Mouse (Mus musculus): ENCODE results near the gene Alpl.

Gene Alpl

DNA sequence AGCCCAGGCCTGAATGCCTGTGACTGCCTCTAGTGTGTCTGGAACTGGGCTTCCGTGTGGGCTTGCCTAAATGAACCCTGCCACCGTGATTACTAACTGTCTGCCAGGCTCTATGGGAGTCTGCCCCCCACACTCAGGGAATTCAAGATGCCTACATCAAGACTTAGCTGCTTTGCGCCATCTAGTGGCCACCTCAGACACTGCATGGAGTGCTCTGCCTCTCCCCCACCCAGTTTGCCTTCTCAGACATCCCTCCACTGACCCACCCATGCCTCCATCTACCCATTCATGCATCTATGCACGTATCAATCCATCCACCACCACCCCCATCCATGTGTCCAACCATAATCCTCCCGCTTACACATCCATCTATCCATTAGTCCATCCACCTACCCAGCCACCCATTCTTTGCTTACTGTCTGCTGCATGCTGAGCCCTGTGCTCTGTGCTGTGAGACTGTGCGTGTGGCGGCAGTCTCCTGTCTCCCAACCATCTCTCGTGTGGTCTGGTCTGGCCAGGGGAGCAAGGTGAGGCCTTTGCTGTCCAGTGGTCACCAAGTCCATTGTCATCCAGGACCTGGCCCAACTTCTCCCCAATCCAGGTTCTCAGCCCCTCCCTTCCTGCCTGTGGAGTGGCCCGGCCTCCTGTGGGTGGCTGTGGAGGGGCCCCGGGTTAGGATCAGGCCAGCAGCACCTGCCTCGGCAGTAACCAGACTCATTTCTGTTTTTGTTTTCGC, 73.3 kb downstream of the Alpl start:
- DNase-seq (ENCODE audit: inconsistent age in 2 of 2, low spot score in 1 of 2): peak; percentile 77 to 91

DNA sequence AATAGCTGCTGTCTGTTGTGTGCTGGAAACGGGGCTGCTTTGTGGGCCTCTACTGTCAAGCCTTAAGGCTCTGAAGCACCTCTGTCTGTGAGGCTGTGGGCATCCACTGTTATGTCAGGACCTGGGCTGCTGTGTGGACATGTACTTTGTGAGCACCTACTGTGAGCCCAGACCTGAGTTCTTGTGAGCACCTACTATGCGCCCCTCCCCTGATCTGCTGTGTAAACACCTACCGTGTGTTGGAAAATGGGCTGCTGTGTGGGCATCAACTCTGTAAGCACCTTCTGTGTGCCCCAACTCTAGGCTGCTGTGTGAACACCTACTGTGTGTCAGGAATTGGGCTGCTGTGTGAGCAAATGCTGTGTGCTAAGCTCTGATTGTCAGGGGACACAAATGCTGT, 74.0 kb downstream of the Alpl start:
- no peak for DNase-seq (ENCODE audit: inconsistent age in 2 of 2, low spot score in 1 of 2)

DNA sequence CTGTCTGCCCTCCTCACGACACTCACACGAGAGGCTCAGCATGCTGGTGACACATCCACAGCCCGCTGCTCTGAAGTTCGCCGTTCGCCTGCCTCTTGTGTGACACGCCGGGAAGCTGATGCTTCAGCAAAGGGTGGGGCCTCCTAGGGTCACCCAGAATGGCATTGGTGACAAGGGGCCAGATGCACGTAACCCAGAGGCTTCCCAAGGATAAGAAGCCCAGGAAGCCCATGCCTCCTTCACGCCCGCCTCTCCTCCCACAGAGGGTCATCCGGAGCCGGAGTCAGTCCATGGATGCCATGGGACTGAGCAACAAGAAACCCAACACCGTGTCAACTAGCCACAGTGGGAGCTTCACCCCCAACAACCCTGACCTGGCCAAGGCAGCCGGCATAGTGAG, 74.6 kb downstream of the Alpl start:
- peak in 1 of 2 experiments; percentile 55 for DNase-seq (ENCODE audit: inconsistent age in 2 of 2, low spot score in 1 of 2)

DNA sequence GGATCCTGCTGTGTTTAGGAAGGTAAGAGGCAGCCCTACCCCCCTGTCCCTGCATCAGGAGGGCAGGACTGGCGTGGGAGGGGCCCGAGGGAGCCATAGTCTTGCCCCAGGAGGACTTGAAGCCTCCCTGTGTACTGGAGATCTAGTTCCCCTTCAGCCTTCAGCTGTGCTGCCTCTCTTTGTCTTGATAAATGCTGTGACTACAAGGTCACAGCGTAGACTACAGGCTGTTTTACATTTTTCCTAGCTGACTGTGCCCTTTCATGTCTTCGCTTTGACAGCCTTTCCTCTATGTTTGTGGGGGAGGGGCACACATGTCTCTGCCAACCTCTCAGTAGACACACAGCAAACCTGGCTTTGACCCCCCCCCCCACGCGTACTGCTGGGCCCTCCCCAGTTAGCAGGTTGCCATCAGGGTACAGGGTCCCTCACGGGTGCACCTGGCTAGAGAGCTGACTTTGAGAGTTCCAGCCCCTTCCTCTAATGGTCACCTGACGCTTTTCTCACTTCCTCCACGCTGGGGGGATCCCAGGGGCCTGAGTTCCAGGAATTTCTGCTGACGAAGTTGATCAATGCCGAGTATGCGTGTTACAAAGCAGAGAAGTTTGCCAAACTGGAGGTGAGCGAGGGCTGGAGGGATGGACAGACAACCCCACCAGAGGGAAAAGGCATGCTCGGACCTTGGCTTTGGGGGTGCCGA, 76.7 kb downstream of the Alpl start:
- DNase-seq (ENCODE audit: inconsistent age in 2 of 2, low spot score in 1 of 2): peak; percentile 81 to 90

DNA sequence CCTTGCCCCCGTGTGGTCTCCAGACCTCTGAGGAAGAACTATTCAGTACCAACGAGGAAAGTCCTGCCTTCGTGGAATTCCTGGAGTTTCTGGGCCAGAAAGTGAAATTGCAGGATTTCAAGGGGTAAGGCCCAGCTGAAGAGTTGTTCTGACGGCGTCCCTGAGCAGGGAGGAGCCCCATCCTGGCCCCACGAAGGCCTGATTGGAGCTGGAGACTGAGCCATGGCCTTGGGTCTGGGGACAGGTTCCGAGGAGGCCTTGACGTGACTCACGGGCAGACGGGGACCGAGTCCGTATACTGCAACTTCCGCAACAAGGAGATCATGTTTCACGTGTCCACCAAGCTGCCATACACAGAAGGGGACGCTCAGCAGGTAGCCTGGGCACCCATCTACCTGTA, 78.5 kb downstream of the Alpl start:
- DNase-seq (ENCODE audit: inconsistent age in 2 of 2, low spot score in 1 of 2): peak; percentile 91 to 94

DNA sequence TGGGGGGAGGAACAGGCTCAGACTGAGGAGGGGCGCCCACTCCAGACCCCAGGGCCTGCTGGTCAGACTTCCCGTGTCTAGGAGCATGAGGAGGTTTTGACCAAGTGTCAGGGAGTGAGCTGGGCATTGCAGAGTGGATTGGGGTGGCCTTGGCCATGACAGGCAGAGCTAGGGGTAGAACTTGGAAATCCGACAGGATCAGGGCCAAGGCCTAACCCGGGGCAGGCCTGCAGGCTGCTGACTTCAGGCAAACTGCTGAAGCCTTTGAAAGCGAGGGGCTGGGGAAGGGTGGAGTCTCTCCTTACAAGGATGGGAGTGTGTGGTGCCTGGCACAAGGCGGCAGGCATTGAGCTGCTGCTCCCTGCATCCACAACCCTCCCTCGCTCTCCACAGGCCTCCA, 79.2 kb downstream of the Alpl start:
- DNase-seq (ENCODE audit: inconsistent age in 2 of 2, low spot score in 1 of 2): peak; percentile 87 to 93

DNA sequence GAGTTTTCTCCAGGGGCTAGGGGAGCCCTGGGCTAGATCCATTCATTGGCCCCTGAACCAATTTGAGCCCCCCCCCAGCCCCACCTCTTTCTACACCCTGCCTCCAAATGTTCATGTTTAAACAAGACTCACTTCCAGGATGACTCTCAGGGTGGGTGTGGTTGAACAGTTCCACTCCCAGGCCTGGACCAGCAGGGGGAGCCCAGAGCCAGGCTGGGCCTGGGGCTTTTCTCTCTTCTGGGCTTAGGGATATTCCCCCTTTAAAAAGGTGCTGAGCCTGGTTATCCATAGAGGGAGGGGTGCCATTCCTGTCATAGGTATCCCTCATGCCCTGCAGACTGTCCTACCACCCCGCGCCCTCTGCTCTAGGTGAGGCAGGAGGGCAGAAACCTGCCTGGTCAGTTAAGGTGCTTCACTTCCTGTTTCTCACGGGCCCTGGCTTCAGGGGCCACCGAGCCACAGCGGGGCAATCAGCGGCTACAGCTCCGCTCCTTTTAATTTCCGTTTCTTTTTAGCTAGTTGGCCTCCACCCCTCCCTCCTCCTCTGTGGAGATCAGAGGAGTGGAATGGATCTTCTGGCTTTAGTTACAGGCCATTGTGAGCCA, 82.1 kb downstream of the Alpl start:
- no peak for DNase-seq (ENCODE audit: inconsistent age in 2 of 2, low spot score in 1 of 2)

DNA sequence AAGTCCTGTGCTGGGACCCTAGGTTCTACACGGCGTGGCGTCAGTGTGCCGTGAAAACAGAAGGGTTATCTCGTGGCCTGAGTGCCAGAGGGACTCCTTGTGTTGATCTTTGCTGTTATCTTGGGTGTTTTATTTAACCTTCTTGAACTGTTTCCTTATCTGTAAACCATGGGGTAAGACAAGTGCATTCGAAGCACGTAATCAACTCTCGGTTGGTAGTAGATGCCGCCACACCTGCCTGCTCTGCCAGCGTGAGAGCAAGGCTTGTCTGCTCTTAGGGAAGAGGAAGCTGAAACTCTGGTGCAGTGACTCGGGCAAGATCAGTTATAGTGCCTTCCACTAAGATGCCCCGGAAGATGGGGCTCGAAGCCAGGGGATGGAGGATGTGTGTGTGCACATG, 83.2 kb downstream of the Alpl start:
- DNase-seq (ENCODE audit: inconsistent age in 2 of 2, low spot score in 1 of 2): no peak

DNA sequence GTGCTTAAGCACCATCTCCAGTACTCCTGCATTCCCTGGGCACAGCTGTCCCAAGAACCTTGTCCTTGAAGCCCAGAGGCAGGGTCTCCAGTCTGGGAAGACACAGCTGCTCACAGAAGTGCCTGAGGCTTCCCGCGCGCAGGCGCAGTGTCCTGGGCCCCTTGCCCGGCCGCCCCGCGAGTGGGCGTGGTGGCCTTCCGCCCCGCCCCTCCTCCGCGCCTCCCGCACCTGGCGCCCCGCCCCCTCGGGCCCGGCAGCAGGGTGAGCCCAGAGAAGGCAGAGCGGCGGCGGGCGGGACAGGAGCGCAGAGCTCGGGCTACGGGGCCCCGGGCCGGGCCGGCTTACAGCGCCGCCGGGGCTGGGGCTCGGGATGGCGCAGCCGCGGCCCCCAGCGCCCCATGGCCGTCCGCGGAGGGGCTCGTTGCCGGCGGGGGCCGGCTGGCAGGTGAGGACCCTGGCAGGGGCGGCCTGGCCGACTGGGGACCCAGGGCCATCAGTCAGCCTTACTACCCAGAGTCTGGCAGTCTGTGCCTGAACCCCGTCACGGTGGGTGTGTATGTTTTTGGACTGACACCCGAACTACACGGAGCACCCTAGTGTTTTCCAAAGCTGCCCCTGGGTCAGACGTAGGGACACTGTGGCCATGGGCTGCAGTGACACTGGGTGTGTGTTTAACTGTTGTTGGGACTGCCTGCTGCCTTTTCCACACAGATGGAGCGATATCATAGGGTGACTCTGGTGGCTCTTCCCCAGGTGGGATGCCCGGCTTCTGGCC, 88.8 kb downstream of the Alpl start:
- DNase-seq (ENCODE audit: inconsistent age in 2 of 2, low spot score in 1 of 2): peak; percentile 94 to 98

DNA sequence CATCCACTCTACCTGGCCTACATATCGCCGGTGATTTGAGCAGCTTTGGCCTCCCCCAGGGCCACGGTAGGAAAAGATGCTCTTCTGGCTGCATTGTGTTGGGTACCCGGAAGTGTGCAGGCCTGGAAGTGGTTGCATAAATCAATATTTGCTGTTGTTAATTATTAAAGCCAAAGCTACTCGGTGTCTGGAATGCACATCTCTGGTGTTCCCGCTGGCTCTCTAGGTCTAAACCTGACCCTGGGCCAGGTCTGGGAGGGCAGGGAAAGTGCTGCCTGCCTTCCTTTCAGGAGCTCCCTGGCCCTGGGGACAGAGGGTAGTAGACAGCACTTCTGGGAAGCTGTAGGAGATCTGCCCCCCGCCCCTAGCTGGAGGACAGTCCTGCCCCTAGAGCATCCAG, 89.7 kb downstream of the Alpl start:
- DNase-seq (ENCODE audit: inconsistent age in 2 of 2, low spot score in 1 of 2): no peak

DNA sequence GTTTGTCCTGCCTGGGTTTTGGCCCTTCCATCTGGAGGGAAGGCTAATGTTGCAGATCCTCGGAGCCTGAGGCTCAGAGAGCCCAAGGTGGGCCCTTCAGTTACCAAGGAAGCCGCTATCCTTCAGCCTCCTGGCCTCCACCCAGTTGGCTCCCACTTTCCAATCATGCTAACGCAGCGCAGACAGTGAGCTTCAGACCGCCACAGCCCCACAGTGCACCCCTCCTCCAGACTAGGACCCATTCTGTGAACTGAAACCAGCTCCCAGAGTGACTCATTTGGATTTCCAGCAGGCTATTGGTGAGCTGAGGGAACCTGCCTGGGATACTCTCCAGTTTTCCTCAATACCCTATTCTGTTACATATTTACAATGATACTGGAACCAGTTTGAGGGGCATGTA, 90.8 kb downstream of the Alpl start:
- DNase-seq (ENCODE audit: inconsistent age in 2 of 2, low spot score in 1 of 2): no peak

DNA sequence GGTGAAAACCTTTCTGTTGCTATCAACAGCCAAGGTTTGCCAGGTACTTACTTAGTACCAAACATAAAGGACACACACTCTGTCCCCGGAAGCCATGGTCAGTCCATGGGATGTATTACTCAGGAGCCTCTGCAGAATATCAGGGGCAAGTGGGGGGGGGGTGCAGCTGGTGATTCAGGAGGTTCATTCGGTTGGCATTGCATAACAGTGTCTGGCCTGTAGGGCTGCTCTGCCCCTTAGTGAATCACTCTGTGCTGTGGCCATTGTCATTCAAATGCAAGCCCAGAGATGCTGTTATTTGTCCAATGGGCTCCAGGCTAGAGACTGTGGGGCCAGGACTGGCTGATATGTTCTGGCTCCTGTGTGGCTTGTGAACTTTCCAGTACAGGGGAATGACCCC, 91.6 kb downstream of the Alpl start:
- peak; percentile 52 to 73 for DNase-seq (ENCODE audit: inconsistent age in 2 of 2, low spot score in 1 of 2)

DNA sequence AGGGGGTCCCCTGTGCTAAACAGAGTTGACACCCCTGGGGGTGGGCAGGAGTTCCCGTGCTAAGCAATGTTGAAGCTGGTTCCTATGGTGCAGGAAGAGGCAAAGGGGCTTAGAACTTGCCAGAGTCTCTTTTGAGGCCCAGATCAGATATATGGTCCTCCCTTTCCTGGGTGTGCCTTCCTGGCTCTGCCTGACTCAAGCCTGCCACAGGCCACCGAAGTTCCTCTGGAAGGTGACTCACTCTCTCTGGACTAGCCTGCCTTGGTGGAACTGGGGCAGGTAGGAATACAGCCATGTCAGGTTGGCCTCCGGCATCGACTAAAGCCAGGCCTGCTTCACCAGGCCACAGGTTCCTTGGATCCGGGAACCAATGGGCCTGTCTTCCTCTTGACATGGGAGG, 93.1 kb downstream of the Alpl start:
- DNase-seq (ENCODE audit: inconsistent age in 2 of 2, low spot score in 1 of 2): peak in 1 of 2 experiments; percentile 45

DNA sequence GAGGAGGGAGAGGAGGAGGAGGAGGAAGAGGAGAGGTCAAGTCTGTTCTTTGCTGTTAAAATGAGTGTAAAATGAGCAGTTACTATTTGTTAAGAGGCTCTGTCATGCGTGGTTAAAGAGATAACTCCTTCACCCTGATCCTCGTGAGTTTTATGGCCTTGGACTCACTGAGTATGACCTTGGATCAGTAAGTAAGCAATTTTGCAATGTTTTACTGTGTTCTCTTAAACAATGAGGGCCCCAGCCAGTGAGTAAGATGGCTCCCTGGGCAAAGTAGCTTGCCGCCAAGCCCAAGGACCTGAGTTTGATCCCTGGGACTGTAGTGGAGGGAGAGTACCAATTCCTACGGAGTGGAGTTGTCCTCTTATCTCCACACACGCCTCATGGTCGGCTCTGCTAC, 95.2 kb downstream of the Alpl start:
- DNase-seq (ENCODE audit: inconsistent age in 2 of 2, low spot score in 1 of 2): peak; percentile 48 to 74

DNA sequence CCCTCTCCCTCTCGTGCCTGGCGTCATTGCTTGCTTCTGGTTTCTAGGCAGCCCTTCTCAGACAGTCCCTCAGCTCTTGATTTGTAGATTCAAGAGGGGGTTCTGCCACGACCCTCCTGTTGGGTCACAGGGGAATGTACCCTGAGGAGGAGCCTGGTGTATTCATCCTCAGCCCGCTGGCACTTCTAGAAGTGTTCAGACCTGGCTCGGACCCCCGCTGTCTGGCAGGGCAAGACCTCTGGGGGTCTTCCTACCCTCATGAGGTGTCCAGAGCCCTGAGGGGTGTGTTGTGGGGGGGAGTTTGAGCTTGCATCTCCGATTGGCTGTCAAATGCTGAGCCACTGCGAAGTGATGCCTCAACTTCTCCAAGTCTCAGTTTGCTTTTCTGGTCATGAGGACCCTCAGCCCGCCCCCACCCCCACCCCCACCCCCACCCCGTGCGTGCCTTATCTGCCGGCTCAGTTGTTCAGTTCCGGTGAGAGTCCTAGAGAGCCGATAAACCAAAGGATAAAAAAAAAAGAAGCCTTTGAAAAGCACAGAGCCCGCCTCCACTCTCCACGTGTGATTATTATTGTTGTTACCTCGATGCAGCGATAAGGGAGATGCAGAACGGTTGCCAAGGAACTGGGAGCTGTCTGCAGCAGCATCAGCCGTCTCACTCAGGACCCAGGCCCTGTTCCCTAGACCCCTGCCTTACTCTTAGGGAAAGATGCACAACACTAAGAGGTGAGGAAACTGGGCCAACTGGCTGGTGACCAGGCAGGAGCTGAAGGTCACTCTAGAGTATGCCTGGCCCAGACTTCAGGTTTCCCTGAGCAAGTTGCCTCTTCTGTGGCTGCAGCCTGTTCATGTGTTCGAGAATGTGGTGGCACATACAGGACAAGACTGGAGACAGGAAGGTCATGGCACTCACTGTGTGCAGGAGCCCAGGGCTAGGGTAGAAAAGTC, 96.6 kb downstream of the Alpl start:
- DNase-seq (ENCODE audit: inconsistent age in 2 of 2, low spot score in 1 of 2): peak; percentile 71 to 89

DNA sequence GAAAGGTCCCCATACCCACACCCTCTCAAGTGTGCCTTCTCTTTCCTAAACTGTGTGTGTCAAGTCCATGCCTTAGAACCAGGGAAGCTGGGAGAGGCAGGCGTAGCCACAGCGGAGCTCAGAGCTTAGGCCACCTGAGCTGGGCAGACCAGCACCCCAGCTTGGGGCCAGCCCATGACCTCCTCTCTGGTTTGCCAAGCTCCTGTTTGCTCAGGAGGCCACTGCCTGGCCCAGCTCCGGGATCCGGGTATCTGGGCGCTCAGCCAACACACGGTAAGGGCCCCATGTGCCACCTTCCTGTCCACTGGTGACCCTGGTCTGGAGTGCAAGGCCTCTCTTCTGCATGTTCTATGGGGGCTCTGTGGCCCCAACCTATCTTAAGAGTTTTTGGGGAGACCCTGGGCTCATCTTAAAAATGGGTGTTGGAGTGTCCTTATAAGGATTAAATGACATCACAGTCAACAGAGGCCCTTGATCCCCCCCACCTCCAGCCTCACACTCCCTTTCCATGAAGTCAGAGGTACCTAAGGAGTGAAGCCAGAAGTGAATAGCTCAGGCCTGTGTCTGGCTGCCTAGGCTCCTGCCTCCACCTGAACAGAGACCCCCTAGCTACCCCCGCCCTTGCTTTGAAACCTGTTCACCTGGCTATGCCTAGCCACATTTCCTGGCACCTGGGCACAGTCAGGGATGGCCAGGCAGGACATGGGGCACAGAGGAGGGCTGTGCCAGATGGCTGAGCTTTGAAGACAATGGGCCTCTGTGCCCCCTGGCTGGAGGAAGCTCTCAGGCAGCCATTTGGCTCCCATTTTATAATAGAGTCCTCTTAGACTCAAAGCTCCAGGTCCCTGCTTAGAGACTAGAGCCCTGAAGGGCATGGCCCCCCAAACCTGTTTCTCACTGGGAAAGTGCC, 97.9 kb downstream of the Alpl start:
- peak; percentile 62 to 76 for DNase-seq (ENCODE audit: inconsistent age in 2 of 2, low spot score in 1 of 2)

DNA sequence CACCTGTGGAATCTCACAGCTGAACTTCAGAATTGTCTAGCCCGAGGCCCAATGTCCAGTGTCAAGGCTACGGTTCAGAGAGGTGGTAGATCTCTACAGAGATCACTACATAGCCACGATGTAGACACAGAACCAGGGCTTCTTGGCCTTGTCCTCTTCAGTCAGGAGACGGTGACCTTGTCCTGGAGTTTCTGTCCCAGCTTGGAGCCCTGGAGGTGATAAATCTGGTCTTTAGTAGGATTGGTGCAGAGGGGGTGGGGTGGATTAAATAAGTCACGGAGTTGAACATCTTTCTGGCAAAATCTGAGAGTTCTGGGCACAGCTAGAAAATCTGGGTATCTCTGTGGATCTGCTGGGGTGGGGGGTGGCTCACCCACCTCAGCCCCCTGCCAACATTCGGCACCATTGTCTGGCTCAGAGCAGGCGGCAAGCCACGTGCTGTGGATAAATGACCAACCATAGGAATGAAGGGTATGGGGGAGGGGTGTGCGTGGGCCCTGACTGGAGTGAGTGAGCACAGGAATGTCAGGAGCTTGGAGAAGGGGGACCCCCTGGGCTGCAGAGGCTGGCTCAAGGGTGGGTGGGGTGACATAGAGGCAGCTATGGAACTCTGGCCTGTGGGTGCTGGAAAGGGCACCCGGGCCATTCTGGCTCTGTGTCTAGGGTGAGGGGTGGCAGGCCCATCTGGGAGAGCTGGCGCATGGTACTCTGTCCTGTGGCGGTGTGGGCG, 98.9 kb downstream of the Alpl start:
- DNase-seq (ENCODE audit: inconsistent age in 2 of 2, low spot score in 1 of 2): peak; percentile 74 to 75

DNA sequence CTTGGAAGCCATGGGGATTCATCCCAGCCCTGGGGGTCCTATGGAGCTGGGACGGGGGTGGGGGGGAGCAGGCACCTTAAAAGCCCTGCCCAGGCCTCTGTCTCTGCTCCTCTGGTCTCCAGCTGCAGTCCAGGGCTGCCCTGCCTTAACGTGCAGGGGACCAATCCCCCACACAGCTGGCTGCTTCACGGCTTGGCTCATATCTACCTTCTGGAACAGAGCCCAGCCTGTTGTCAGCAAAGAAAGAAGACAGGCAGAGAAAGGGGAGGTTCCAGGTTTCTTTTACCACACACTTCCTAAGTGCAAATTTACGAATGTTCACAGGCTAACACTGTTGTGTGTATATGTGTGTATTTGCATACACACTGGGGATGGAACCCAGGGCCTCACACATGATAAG, 100.3 kb downstream of the Alpl start:
- peak; percentile 53 to 79 for DNase-seq (ENCODE audit: inconsistent age in 2 of 2, low spot score in 1 of 2)

DNA sequence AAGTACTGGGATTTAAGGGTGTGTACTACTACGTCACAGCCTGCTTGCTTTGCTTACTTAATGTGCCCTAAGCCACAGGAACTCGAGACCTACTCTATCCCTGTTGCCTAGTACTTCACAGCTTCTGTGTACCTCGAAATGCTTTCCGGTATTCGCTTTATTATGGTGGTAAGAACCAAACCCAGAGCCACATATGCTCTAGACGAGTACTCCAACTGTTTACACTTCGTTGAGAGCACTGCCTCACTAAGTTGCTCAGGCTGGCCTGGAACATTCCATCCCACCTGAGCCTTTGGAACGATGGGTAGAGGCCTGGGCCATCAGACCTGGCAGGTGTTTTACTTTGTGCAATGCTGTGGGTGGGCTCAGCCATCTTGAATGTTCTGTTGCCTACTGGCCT, 100.9 kb downstream of the Alpl start:
- no peak for DNase-seq (ENCODE audit: inconsistent age in 2 of 2, low spot score in 1 of 2)
